Mouse (Mus musculus): Measurements from ENCODE around the gene Nufip2. TPM values are rescaled to one million over a fixed set of nuclear protein-coding genes. Genes with fewer than 3 reads are reported as not detected.
"Not testable (repeated sequence)": the region's sequence is repeated elsewhere in the genome, so short reads cannot be mapped to it uniquely, and the experiment has no call there.

Gene Nufip2
- 6.5 and 7.5 TPM in 2 replicates for polyA plus RNA-seq (2014; fragmentation: Nextera tagmentation; extraction: Ambion mirVana)

GRCm38 (mm10) chr11:77685383-77686265 lies at the start of gene Nufip2:
Gene Nufip2, plus strand, starts transcription at chr11:77686155.
- Histone ChIP-seq H3K4me1 (ENCODE audit: insufficient read depth) (no peaks in the 10 kb centered on the region), H3K27me3 (ENCODE audit: insufficient read depth, low read length) (no peaks in the 10 kb centered on the region), H3K9ac (peak within 1 kb of the TSS; percentile 98), H3K4me3 (ENCODE audit: low read depth, low read length) (peak within 1 kb of the TSS; percentile 98), H3K36me3 (ENCODE audit: insufficient read depth) (peaks cover 14% of the 10 kb centered on the region), H3K9me3 (ENCODE audit: low read depth, low read length) (no peaks in the 10 kb centered on the region), H3K27ac (ENCODE audit: low read depth) (peak within 1 kb of the TSS; percentile 98), H3K4me2 (peak within 1 kb of the TSS; percentile 78)
- peak; percentile 98 for ATAC-seq (ENCODE audit: insufficient read depth)
- peak; percentile 100 for DNase-seq
- no peak for TF ChIP-seq CTCF (IDR thresholded peaks at IDR 0.05; ENCODE audit: low read depth)
- under 1% methylated on average over 38 of the region's 38 CpGs for WGBS

- Histone ChIP-seq H3K27ac (ENCODE audit: low read depth) (no peak overlapping the region), H3K9ac (no peak overlapping the region), H3K4me2 (no peak overlapping the region), H3K4me1 (ENCODE audit: insufficient read depth) (no peaks in the 10 kb centered on the region), H3K27me3 (ENCODE audit: insufficient read depth, low read length) (no peaks in the 10 kb centered on the region), H3K36me3 (ENCODE audit: insufficient read depth) (no peaks in the 10 kb centered on the region), H3K9me3 (ENCODE audit: low read depth, low read length) (no peaks in the 10 kb centered on the region), H3K4me3 (ENCODE audit: low read depth, low read length) (no peak overlapping the region)
- TF ChIP-seq CTCF (IDR thresholded peaks at IDR 0.05; ENCODE audit: low read depth): no peak
- WGBS: 80% methylated on average over 9 of the region's 9 CpGs
- DNase-seq: no peak
- no peak for ATAC-seq (ENCODE audit: insufficient read depth)
These were observed 44.6 kb upstream of the Nufip2 start for GRCm38 (mm10) chr11:77641390-77641789.

DNA sequence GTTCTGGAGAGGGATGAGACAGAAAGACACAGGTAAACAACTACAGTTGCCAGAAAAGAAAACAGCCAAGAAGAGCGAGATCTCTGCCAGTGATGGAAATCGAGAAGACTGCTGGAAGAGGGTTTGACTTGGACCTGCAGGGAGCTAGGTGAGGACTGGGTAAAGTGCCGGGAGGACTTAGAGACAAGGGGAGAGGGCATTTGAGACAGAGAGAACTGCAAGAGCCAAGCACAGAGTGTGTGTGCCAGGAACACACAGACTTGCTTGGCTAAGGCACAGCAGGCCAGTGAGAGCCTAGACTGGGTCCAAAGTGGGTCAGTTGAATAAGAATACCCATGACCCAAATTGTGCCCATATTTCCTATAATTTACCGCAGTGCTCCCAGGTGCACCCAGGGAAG lies 40.5 kb upstream of the Nufip2 start:
- no peak for ATAC-seq (ENCODE audit: insufficient read depth)
- no peak overlapping the region for H3K4me3 ChIP-seq (ENCODE audit: low read depth, low read length)
- no peaks in the 10 kb centered on the region for H3K4me1 ChIP-seq (ENCODE audit: insufficient read depth)
- no peaks in the 10 kb centered on the region for H3K27me3 ChIP-seq (ENCODE audit: insufficient read depth, low read length)
- H3K36me3 ChIP-seq (ENCODE audit: insufficient read depth): no peaks in the 10 kb centered on the region
- 75% methylated on average over 4 of the region's 4 CpGs for WGBS
- DNase-seq: no peak
- no peaks in the 10 kb centered on the region for H3K9me3 ChIP-seq (ENCODE audit: low read depth, low read length)
- H3K4me2 ChIP-seq: no peak overlapping the region
- TF ChIP-seq CTCF (IDR thresholded peaks at IDR 0.05; ENCODE audit: low read depth): no peak
- no peak overlapping the region for H3K27ac ChIP-seq (ENCODE audit: low read depth)
- no peak overlapping the region for H3K9ac ChIP-seq

DNA sequence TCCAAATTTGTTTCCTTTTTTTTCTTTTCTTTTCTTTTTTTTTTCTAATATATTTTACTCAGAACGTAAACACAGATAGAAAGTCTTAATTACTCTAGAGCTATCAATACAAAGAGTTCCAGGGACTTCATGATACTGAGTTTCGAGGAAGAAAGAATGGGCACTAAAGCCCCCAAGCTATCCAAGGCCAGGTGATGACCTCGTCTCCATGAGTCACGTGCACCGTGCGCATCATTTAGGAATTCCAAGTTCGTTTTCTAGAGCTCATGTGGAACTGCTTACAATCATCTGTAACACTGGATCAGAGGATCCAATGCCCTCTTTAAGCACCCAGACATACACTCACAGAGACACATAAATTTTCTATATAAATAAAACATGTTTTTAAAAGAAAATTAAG lies 37.1 kb upstream of the Nufip2 start:
- ATAC-seq (ENCODE audit: insufficient read depth) (no peak), DNase-seq (no peak)
- 73% methylated on average over 7 of the region's 7 CpGs for WGBS
- no peak overlapping the region for H3K9ac ChIP-seq
- no peaks in the 10 kb centered on the region for H3K36me3 ChIP-seq (ENCODE audit: insufficient read depth)
- no peak overlapping the region for H3K4me2 ChIP-seq
- no peak overlapping the region for H3K4me3 ChIP-seq (ENCODE audit: low read depth, low read length)
- no peaks in the 10 kb centered on the region for H3K4me1 ChIP-seq (ENCODE audit: insufficient read depth)
- H3K9me3 ChIP-seq (ENCODE audit: low read depth, low read length): no peaks in the 10 kb centered on the region
- TF ChIP-seq CTCF (IDR thresholded peaks at IDR 0.05; ENCODE audit: low read depth): no peak
- no peaks in the 10 kb centered on the region for H3K27me3 ChIP-seq (ENCODE audit: insufficient read depth, low read length)
- no peak overlapping the region for H3K27ac ChIP-seq (ENCODE audit: low read depth)

- Histone ChIP-seq H3K27me3 (ENCODE audit: insufficient read depth, low read length) (no peaks in the 10 kb centered on the region), H3K4me1 (ENCODE audit: insufficient read depth) (no peaks in the 10 kb centered on the region), H3K4me3 (ENCODE audit: low read depth, low read length) (no peak overlapping the region), H3K9ac (no peak overlapping the region), H3K4me2 (no peak overlapping the region), H3K36me3 (ENCODE audit: insufficient read depth) (no peaks in the 10 kb centered on the region), H3K9me3 (ENCODE audit: low read depth, low read length) (no peaks in the 10 kb centered on the region), H3K27ac (ENCODE audit: low read depth) (no peak overlapping the region)
- no peak for TF ChIP-seq CTCF (IDR thresholded peaks at IDR 0.05; ENCODE audit: low read depth)
- ATAC-seq (ENCODE audit: insufficient read depth) (no peak), DNase-seq (no peak)
- WGBS: 57% methylated on average over 5 of the region's 6 CpGs
These were observed 33.5 kb upstream of the Nufip2 start for GRCm38 (mm10) chr11:77652484-77652883.

DNA sequence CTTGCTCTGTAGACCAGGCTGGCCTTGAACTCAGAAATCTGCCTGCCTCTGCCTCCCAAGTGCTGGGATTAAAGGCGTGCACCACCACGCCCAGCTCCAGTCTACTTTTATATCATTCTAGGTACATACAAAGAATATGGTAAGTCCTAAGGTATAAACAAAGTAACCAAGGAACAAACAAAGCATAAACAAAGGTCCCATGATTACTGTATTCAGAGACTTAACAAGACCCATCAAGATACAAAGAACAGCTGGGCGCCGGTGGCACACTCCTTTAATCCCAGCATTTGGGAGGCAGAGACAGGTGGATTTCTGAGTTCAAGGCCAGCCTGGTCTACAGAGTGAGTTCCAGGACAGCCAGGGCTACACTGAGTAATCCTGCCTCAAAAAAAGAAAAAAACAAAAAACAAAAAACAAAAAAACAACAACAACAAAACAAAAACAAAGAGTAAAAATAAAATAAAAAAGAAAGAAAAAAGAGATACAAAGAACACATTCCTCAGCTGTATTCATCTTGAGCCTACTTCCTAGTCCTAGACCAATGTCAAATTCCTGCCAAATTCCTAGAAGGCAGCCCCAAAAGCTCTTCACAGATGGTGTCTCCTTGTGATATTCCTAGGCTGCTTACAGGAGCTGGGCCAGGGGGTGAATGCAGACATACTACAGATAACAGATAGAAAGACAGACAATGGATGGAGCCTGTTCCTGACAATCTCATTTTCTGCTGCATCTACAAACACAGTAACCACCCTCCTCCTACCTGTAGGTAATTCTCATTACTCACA lies 32.4 kb upstream of the Nufip2 start:
- not testable (repeated sequence) for H3K36me3 ChIP-seq (ENCODE audit: insufficient read depth); H3K9me3 ChIP-seq (ENCODE audit: low read depth, low read length); ATAC-seq (ENCODE audit: insufficient read depth); DNase-seq; H3K4me2 ChIP-seq; H3K4me3 ChIP-seq (ENCODE audit: low read depth, low read length); H3K27me3 ChIP-seq (ENCODE audit: insufficient read depth, low read length); H3K27ac ChIP-seq (ENCODE audit: low read depth); H3K4me1 ChIP-seq (ENCODE audit: insufficient read depth); H3K9ac ChIP-seq
- WGBS: 90% methylated on average over 4 of the region's 4 CpGs

DNA sequence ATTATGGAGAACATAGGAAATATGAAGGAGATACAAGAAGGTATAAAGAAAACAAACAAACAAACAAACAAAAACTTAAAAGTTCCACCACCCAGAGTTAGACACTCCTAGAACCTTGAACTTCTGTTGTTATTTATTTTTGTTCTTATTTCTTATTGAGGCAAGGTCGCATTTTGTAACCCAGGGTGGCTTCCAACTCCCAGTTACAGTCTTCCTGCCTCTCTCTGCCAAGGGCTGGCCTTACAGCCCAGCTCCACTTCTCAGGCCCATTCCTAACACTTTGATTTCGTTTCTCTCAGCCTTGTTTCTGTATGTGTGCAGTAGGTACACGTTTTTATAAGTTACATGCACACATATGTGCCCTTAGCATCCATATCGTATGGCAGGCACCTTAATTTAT lies 26.0 kb upstream of the Nufip2 start:
- WGBS: 59% methylated on average over 4 of the region's 4 CpGs
- ATAC-seq (ENCODE audit: insufficient read depth): no peak
- H3K27ac ChIP-seq (ENCODE audit: low read depth): no peak overlapping the region

More for the DNA sequence above, 26.0 kb upstream of the Nufip2 start:
- DNase-seq: no peak
- Histone ChIP-seq H3K9ac (no peak overlapping the region), H3K4me2 (no peak overlapping the region), H3K4me3 (ENCODE audit: low read depth, low read length) (no peak overlapping the region), H3K27me3 (ENCODE audit: insufficient read depth, low read length) (no peaks in the 10 kb centered on the region), H3K36me3 (ENCODE audit: insufficient read depth) (no peaks in the 10 kb centered on the region), H3K9me3 (ENCODE audit: low read depth, low read length) (no peaks in the 10 kb centered on the region), H3K4me1 (ENCODE audit: insufficient read depth) (no peaks in the 10 kb centered on the region)
- TF ChIP-seq CTCF (IDR thresholded peaks at IDR 0.05; ENCODE audit: low read depth): no peak
